Mouse (Mus musculus): ENCODE measurements around the gene Fam129b.

DNA sequence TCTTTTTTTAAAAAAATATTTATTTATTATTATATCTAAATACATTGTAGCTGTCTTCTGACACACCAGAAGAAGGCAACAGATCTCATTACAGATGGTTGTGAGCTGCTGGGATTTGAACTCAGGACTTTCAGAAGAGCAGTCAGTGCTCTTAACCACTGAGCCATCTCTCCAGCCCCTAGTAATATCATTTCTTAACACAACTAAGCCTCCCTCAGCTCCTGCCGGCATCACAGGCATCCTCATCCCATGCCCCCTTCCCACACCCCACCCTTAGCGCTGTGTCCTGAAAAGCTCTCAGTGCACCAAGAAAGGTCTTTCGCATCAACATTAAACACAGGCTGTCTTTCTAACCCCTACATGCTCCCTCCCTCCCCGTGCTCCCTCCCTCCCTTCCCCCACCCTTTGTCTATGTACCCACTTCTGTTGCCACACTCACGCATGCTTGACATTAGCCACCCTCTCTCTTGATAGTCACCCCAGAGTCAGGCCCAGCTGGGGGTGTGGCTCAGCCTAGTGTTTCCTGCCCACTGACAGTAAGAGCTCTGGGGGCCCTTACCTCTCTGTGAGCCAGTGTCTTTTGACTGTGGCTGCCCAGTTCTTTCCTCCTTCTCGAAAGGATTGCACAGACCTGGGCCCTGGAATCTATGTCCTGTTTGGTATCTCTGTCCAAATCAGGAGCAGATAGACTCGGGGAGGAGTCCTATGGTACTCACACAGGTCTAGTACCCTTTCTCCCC is 20.7 kb upstream of the Fam129b start:
- TF ChIP-seq CTCF (IDR thresholded peaks at IDR 0.05; ENCODE audit: low read depth) (no peak), EP300 (IDR thresholded peaks at IDR 0.05; ENCODE audit: low read depth) (no peak)

Measured in liver, postnatal 0 days (tissue).